Mouse (Mus musculus) right cerebral cortex, postnatal 4 days (tissue): ENCODE data around the gene Rxfp4.
"Not testable (repeated sequence)": the region's sequence is repeated elsewhere in the genome, so short reads cannot be mapped to it uniquely, and the experiment has no call there.

ENCODE experiments used
- DNase-seq: peaks from one replicate; pipeline ENCODE4 v3.0.0-alpha.2; 2022

Rxfp4 gene

GRCm38 (mm10) chr3:88607065-88607757 is 45.7 kb downstream of the Rxfp4 start:
- DNase-seq = peak; percentile 83

DNA sequence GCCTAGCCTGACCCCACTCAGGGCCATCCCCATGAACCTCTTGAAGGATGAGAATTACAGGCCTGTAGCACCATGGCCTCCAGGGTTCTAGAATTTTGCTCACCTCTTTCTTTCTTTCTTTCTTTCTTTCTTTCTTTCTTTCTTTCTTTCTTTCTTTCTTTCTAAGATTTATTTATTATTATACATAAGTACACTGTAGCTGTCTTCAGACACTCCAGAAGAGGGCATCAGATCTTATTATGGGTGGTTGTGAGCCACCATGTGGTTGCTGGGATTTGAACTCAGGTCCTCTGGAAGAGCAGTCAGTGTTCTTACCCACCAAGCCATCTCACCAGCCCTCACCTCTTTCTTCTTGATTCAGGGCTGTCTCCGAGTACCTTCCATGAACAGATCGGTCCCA is 47.3 kb downstream of the Rxfp4 start, which contains the start of gene Arhgef2:
TSS of gene Arhgef2 (plus strand) at position 301 of the 400 bp plus-strand sequence.
- not testable (repeated sequence) for DNase-seq

GRCm38 (mm10) chr3:88604863-88605262 is 48.1 kb downstream of the Rxfp4 start:
- DNase-seq = no peak

GRCm38 (mm10) chr3:88603714-88604161 is 49.2 kb downstream of the Rxfp4 start:
- peak; percentile 62 for DNase-seq

- DNase-seq = no peak
Observed at GRCm38 (mm10) chr3:88602466-88602865, 50.5 kb downstream of the Rxfp4 start.
